Mouse (Mus musculus): ENCODE results near the gene Gmps. TPM values are rescaled to one million over a fixed set of nuclear protein-coding genes. Genes with fewer than 3 reads are reported as not detected.

Gene Gmps
- polyA plus RNA-seq, 3 experiments from 2014 or later, result 29.2 to 42.1 (median 36.8) TPM

Other genes with a start within 250 kb of the Gmps start
- under 1 TPM in 2 of 3 experiments, not detected in 1; 0.11 to 0.19 TPM for gene Plch1, start 76.6 kb upstream of the Gmps start, polyA plus RNA-seq (2017; shearing (Covaris generic))
- gene E130311K13Rik, start 46.6 kb upstream of the Gmps start, polyA plus RNA-seq (2017; shearing (Covaris generic)), result 10 to 100 TPM in 2 of 3 experiments, 1 to 10 TPM in 1; 9.3 to 12.4 (median 11.0) TPM
- gene Slc33a1, start 11.3 kb upstream of the Gmps start, polyA plus RNA-seq (2017; shearing (Covaris generic)), result 10 to 100 TPM in 2 of 3 experiments, 1 to 10 TPM in 1; 7.9 to 14.5 (median 10.4) TPM
- not detected for gene Vmn2r1, start 105.4 kb downstream of the Gmps start, polyA plus RNA-seq (2017; shearing (Covaris generic))
- gene Vmn2r2, start 165.8 kb downstream of the Gmps start, polyA plus RNA-seq (2017; shearing (Covaris generic)), result not detected

Measured in inflammation-experienced regulatory T-cells, adult 6 months (primary cell).